In the genomic region with DNA sequence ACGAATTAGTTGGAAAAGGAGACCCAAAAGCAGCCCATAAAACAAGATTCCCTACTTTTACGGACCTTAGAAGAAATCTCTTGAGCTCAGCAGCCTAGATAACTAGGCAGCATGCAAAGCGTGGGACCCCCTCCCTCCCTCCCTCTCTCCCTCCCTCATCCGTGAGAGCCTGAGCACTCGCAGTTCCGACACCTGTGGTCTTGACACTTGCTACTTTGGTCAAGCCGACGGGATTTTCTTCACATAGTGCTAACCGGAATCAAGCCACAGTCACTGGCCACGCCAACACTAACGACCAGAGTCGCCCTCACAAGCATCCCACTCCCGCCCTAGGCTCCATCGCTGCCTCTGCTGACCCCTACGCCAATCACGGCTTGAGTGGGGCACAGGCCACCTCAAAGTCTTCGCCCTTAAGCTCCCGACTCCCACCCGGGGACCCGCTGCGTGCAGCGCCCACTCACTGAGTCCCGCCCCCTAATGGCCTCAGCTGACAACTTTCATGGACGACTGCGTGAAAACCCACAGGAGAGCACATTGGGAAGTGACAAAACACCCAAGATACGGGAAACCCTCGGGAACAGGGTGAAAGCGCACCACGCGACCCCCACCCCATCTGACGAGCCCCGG, we compare ENCODE assay signal across 8 mouse cellular contexts. TPM values are rescaled to one million over a fixed set of nuclear protein-coding genes. Genes with fewer than 3 reads are reported as not detected.
DNase-seq lines count a peak whose midpoint lies in the region; ATAC-seq and TF ChIP-seq lines count a peak whose summit lies in the region.

No protein-coding gene starts in this region.

- no peak for TF ChIP-seq EP300 in lung, postnatal 0 days (IDR thresholded peaks at IDR 0.05)

- H3K27ac ChIP-seq in lung, postnatal 0 days (ENCODE audit: low read length), result peak overlapping the region; percentile 90
- H3K27ac ChIP-seq in hindbrain, embryonic 15.5 days (replicated peaks), result peak overlapping the region; percentile 86
- H3K27ac ChIP-seq in midbrain, embryonic 12.5 days (replicated peaks), result peak overlapping the region; percentile 86

- peak; percentile 36 for ATAC-seq in lung, postnatal 0 days
- no peak; the same call in 1 of the 2 replicates for ATAC-seq in hindbrain, embryonic 15.5 days (ENCODE audit: low FRiP score, low read depth)
- ATAC-seq in midbrain, embryonic 12.5 days (ENCODE audit: low FRiP score, low read depth), result peak; percentile 70

- no peak for DNase-seq in lung, postnatal 0 days (ENCODE audit: low spot score)
- DNase-seq in lung, postnatal 14 days, result no peak
- peak; percentile 63 for DNase-seq in embryo, embryonic 11 days
- no peak for DNase-seq in ovary, postnatal 10 days (ENCODE audit: low spot score)
- DNase-seq in kidney, postnatal 14 days, result no peak
- no peak for DNase-seq in spleen, postnatal 4 days (ENCODE audit: low spot score in 2 of 2)

- H3K9ac ChIP-seq in lung, postnatal 0 days (replicated peaks; ENCODE audit: low read depth), result peak overlapping the region; percentile 82
- peak overlapping the region; percentile 88 for H3K9ac ChIP-seq in hindbrain, embryonic 15.5 days
- H3K9ac ChIP-seq in midbrain, embryonic 12.5 days (replicated peaks), result peak overlapping the region; percentile 76

- H3K27me3 ChIP-seq in lung, postnatal 0 days (replicated peaks; ENCODE audit: insufficient read depth, low read length), result no peaks in the 10 kb centered on the region
- no peaks in the 10 kb centered on the region for H3K27me3 ChIP-seq in hindbrain, embryonic 15.5 days
- H3K27me3 ChIP-seq in midbrain, embryonic 12.5 days, result no peaks in the 10 kb centered on the region

- peaks cover 16% of the 10 kb centered on the region; the same call in 1 of the 2 replicates for H3K4me1 ChIP-seq in lung, postnatal 0 days (ENCODE audit: insufficient read depth, low read depth, low read length)
- peaks cover 22% of the 10 kb centered on the region for H3K4me1 ChIP-seq in hindbrain, embryonic 15.5 days (replicated peaks)
- H3K4me1 ChIP-seq in midbrain, embryonic 12.5 days, result peaks cover 15% of the 10 kb centered on the region

- 1% methylated on average over 30 of the region's 32 CpGs for WGBS in lung, postnatal 0 days
- 1% methylated on average over 32 of the region's 32 CpGs for WGBS in hindbrain, embryonic 15.5 days
- 2% methylated on average over 32 of the region's 32 CpGs for WGBS in midbrain, embryonic 12.5 days

- peak overlapping the region; percentile 84 for H3K4me2 ChIP-seq in lung, postnatal 0 days (replicated peaks; ENCODE audit: low read depth, low read length)
- peak overlapping the region; percentile 66 for H3K4me2 ChIP-seq in hindbrain, embryonic 15.5 days
- peak overlapping the region; percentile 81 for H3K4me2 ChIP-seq in midbrain, embryonic 12.5 days (replicated peaks)

- peak; percentile 48 for TF ChIP-seq CTCF in lung, postnatal 0 days (IDR thresholded peaks at IDR 0.05)

- H3K9me3 ChIP-seq in lung, postnatal 0 days (ENCODE audit: low read length), result no peaks in the 10 kb centered on the region
- H3K9me3 ChIP-seq in hindbrain, embryonic 15.5 days, result no peaks in the 10 kb centered on the region
- no peaks in the 10 kb centered on the region for H3K9me3 ChIP-seq in midbrain, embryonic 12.5 days

- H3K4me3 ChIP-seq in lung, postnatal 0 days (ENCODE audit: low read depth, low read length), result peak overlapping the region; percentile 76
- peak overlapping the region; percentile 71 for H3K4me3 ChIP-seq in hindbrain, embryonic 15.5 days
- peak overlapping the region; percentile 78 for H3K4me3 ChIP-seq in midbrain, embryonic 12.5 days

- no peaks in the 10 kb centered on the region; the same call in 1 of the 2 replicates for H3K36me3 ChIP-seq in lung, postnatal 0 days (ENCODE audit: insufficient read depth, low read length)
- peaks cover 27% of the 10 kb centered on the region for H3K36me3 ChIP-seq in hindbrain, embryonic 15.5 days
- peaks cover 27% of the 10 kb centered on the region for H3K36me3 ChIP-seq in midbrain, embryonic 12.5 days

RNA-seq across cellular contexts. Expression of gene Zfp715, which starts 0.6 kb away (rescaled TPM):
- polyA plus RNA-seq in lung, postnatal 0 days (2015; fragmentation: Nextera tagmentation; extraction: Ambion mirVana), result 9.7 and 10.5 TPM in 2 replicates
- 18.8 and 21.0 TPM in 2 replicates for polyA plus RNA-seq in hindbrain, embryonic 15.5 days (2015; fragmentation: Nextera tagmentation; extraction: Ambion mirVana)
- 15.3 and 16.2 TPM in 2 replicates for polyA plus RNA-seq in midbrain, embryonic 12.5 days (2016; fragmentation: Nextera tagmentation; extraction: Ambion mirVana)

RNA-seq across cellular contexts. Expression of gene Siglecf, which starts 38.6 kb away (rescaled TPM):
- 0.88 and 0.98 TPM in 2 replicates for polyA plus RNA-seq in lung, postnatal 0 days (2015; fragmentation: Nextera tagmentation; extraction: Ambion mirVana)
- polyA plus RNA-seq in hindbrain, embryonic 15.5 days (2015; fragmentation: Nextera tagmentation; extraction: Ambion mirVana), result 0.30 and 0.38 TPM in 2 replicates
- polyA plus RNA-seq in midbrain, embryonic 12.5 days (2016; fragmentation: Nextera tagmentation; extraction: Ambion mirVana), result 0.20 and 0.27 TPM in 2 replicates
